Mouse (Mus musculus) kidney, embryonic 15.5 days (tissue): Measurements from ENCODE around the gene Tmem132d. TPM values are rescaled to one million over a fixed set of nuclear protein-coding genes. Genes with fewer than 3 reads are reported as not detected.
"Not testable (repeated sequence)": the region's sequence is repeated elsewhere in the genome, so short reads cannot be mapped to it uniquely, and the experiment has no call there.

Source experiments
- ATAC-seq: fragments of 200-750 bp; cut with Nextera tagmentation; replicated peaks from 2 replicates; pipeline ENCODE4 v1.8.0; 2017; ENCODE audit warnings: moderate TSS enrichment; ENCODE audit not compliant: low FRiP score
- H3K27ac ChIP-seq: fragments of 300-500 bp; sonication (generic); 2 replicates; pipeline ENCODE4 v1.5.1; 2015; ENCODE audit warnings: mild to moderate bottlenecking, inconsistent platforms
- H3K27me3 ChIP-seq: fragments of 300-500 bp; sonication (generic); 2 replicates; pipeline ENCODE4 v1.6.1; 2015; ENCODE audit warnings: inconsistent platforms
- H3K36me3 ChIP-seq: fragments of 300-500 bp; sonication (generic); 2 replicates; pipeline ENCODE4 v1.6.1; 2015; ENCODE audit warnings: inconsistent platforms
- H3K4me1 ChIP-seq: fragments of 300-500 bp; sonication (generic); 2 replicates; pipeline ENCODE4 v1.6.1; 2015; ENCODE audit warnings: inconsistent platforms
- H3K4me2 ChIP-seq: fragments of 300-500 bp; sonication (generic); 2 replicates; pipeline ENCODE4 v1.6.1; 2015; ENCODE audit warnings: moderate library complexity, mild to moderate bottlenecking, inconsistent platforms
- H3K4me3 ChIP-seq: fragments of 300-500 bp; sonication (generic); replicated peaks from 2 replicates; pipeline ENCODE4 v1.5.1; 2015; ENCODE audit warnings: mild to moderate bottlenecking, inconsistent platforms
- H3K9ac ChIP-seq: fragments of 300-500 bp; sonication (generic); 2 replicates; pipeline ENCODE4 v1.6.1; 2015; ENCODE audit warnings: mild to moderate bottlenecking, inconsistent platforms
- H3K9me3 ChIP-seq: fragments of 300-500 bp; sonication (generic); replicated peaks from 2 replicates; pipeline ENCODE4 v1.6.1; 2016; ENCODE audit warnings: inconsistent platforms
- WGBS: fragments of 180-500 bp; shearing (Covaris S2); methylation state at CpG from one replicate; pipeline ENCODE4 v1.1.7; 2015; ENCODE audit warnings: mixed read lengths; 5-methylcytosine and 5-hydroxymethylcytosine counted together
- polyA plus RNA-seq: library from polyadenylated mRNA; unstranded; fragments of >200 nt; fragmentation: Nextera tagmentation; extraction: Ambion mirVana; gene quantifications from 2 replicates; pipeline ENCODE4 v1.2.1, GENCODE M21; 2015

The Tmem132d gene
- polyA plus RNA-seq, 1 experiment from 2014 or later, result 0.30 TPM

GRCm38 (mm10) chr5:127952800-127953199 lies 480.1 kb downstream of the Tmem132d start:
- no peaks in the 10 kb centered on the region for H3K27me3 ChIP-seq
- no peaks in the 10 kb centered on the region for H3K4me1 ChIP-seq
- no peak overlapping the region for H3K27ac ChIP-seq
- no peaks in the 10 kb centered on the region for H3K9me3 ChIP-seq
- WGBS, result 31% methylated on average over 6 of the region's 6 CpGs
- H3K9ac ChIP-seq, result no peak overlapping the region
- no peak overlapping the region for H3K4me2 ChIP-seq
- peak; percentile 50; the same call in 1 of the 2 replicates for ATAC-seq
- no peak overlapping the region for H3K4me3 ChIP-seq
- H3K36me3 ChIP-seq, result no peaks in the 10 kb centered on the region

GRCm38 (mm10) chr5:127950574-127950973 lies 482.3 kb downstream of the Tmem132d start:
- Histone ChIP-seq H3K9me3 (no peaks in the 10 kb centered on the region), H3K36me3 (no peaks in the 10 kb centered on the region), H3K27me3 (no peaks in the 10 kb centered on the region), H3K4me2 (no peak overlapping the region), H3K27ac (no peak overlapping the region), H3K4me1 (no peaks in the 10 kb centered on the region), H3K9ac (no peak overlapping the region), H3K4me3 (no peak overlapping the region)
- ATAC-seq, result no peak
- WGBS, result 51% methylated on average over 4 of the region's 4 CpGs

GRCm38 (mm10) chr5:127947275-127947674 lies 485.6 kb downstream of the Tmem132d start:
- WGBS, result 30% methylated on average over 8 of the region's 8 CpGs

GRCm38 (mm10) chr5:127942171-127942570 lies 490.7 kb downstream of the Tmem132d start:
- H3K27me3 ChIP-seq, H3K9me3 ChIP-seq, ATAC-seq, H3K9ac ChIP-seq, H3K27ac ChIP-seq, H3K4me2 ChIP-seq, H3K4me1 ChIP-seq, H3K36me3 ChIP-seq, H3K4me3 ChIP-seq: not testable (repeated sequence)
- WGBS, result 90% methylated on average over 3 of the region's 3 CpGs

More at GRCm38 (mm10) chr5:127947275-127947674, 485.6 kb downstream of the Tmem132d start:
- H3K4me1 ChIP-seq, result no peaks in the 10 kb centered on the region
- no peaks in the 10 kb centered on the region for H3K9me3 ChIP-seq
- no peak for ATAC-seq
- H3K27me3 ChIP-seq, result no peaks in the 10 kb centered on the region
- no peak overlapping the region for H3K9ac ChIP-seq
- no peak overlapping the region for H3K27ac ChIP-seq
- H3K36me3 ChIP-seq, result no peaks in the 10 kb centered on the region
- H3K4me3 ChIP-seq, result no peak overlapping the region
- H3K4me2 ChIP-seq, result no peak overlapping the region

- no peak overlapping the region for H3K4me3 ChIP-seq
- no peak overlapping the region for H3K27ac ChIP-seq
- no peaks in the 10 kb centered on the region for H3K4me1 ChIP-seq
- no peak overlapping the region for H3K9ac ChIP-seq
- no peaks in the 10 kb centered on the region for H3K27me3 ChIP-seq
- no peaks in the 10 kb centered on the region for H3K36me3 ChIP-seq
- no peak overlapping the region for H3K4me2 ChIP-seq
- WGBS, result 70% methylated on average over 3 of the region's 3 CpGs
- H3K9me3 ChIP-seq, result no peaks in the 10 kb centered on the region; the same call in 1 of the 2 replicates
- no peak for ATAC-seq
Measured at GRCm38 (mm10) chr5:127937914-127938313, 495.0 kb downstream of the Tmem132d start.

GRCm38 (mm10) chr5:127929687-127930086 lies 503.2 kb downstream of the Tmem132d start:
- no peaks in the 10 kb centered on the region; the same call in none of the 2 replicates for H3K9me3 ChIP-seq
- 74% methylated on average over 14 of the region's 14 CpGs for WGBS

GRCm38 (mm10) chr5:127926686-127927085 lies 506.2 kb downstream of the Tmem132d start:
- no peak for ATAC-seq
- Histone ChIP-seq H3K36me3 (no peaks in the 10 kb centered on the region), H3K4me1 (no peaks in the 10 kb centered on the region), H3K27ac (no peak overlapping the region), H3K27me3 (no peaks in the 10 kb centered on the region), H3K9me3 (no peaks in the 10 kb centered on the region; the same call in 1 of the 2 replicates), H3K4me3 (no peak overlapping the region), H3K4me2 (no peak overlapping the region), H3K9ac (no peak overlapping the region)
- 81% methylated on average over 2 of the region's 2 CpGs for WGBS

More at GRCm38 (mm10) chr5:127929687-127930086, 503.2 kb downstream of the Tmem132d start:
- no peak overlapping the region for H3K4me3 ChIP-seq
- H3K27ac ChIP-seq, result no peak overlapping the region
- H3K27me3 ChIP-seq, result no peaks in the 10 kb centered on the region
- H3K9ac ChIP-seq, result no peak overlapping the region
- H3K36me3 ChIP-seq, result no peaks in the 10 kb centered on the region
- ATAC-seq, result no peak
- H3K4me1 ChIP-seq, result no peaks in the 10 kb centered on the region
- H3K4me2 ChIP-seq, result no peak overlapping the region

GRCm38 (mm10) chr5:127924106-127924505 lies 508.8 kb downstream of the Tmem132d start:
- no peaks in the 10 kb centered on the region for H3K9me3 ChIP-seq
- no peak for ATAC-seq
- no peak overlapping the region for H3K4me2 ChIP-seq
- H3K36me3 ChIP-seq, result no peaks in the 10 kb centered on the region
- H3K9ac ChIP-seq, result no peak overlapping the region
- no peak overlapping the region for H3K4me3 ChIP-seq
- no peaks in the 10 kb centered on the region for H3K4me1 ChIP-seq
- H3K27me3 ChIP-seq, result no peaks in the 10 kb centered on the region
- H3K27ac ChIP-seq, result no peak overlapping the region
- 48% methylated on average over 3 of the region's 3 CpGs for WGBS

GRCm38 (mm10) chr5:127919171-127919570 lies 513.7 kb downstream of the Tmem132d start:
- Histone ChIP-seq H3K4me2 (no peak overlapping the region), H3K27ac (no peak overlapping the region), H3K27me3 (no peaks in the 10 kb centered on the region), H3K9ac (no peak overlapping the region), H3K9me3 (no peaks in the 10 kb centered on the region), H3K4me3 (no peak overlapping the region), H3K4me1 (no peaks in the 10 kb centered on the region), H3K36me3 (no peaks in the 10 kb centered on the region)
- ATAC-seq, result no peak
- 77% methylated on average over 1 of the region's 1 CpGs for WGBS

- Histone ChIP-seq H3K4me3 (no peak overlapping the region), H3K36me3 (no peaks in the 10 kb centered on the region), H3K9me3 (no peaks in the 10 kb centered on the region), H3K27me3 (no peaks in the 10 kb centered on the region), H3K4me1 (no peaks in the 10 kb centered on the region), H3K4me2 (no peak overlapping the region), H3K9ac (no peak overlapping the region), H3K27ac (no peak overlapping the region)
- ATAC-seq, result no peak
- 87% methylated on average over 3 of the region's 3 CpGs for WGBS
Measured at GRCm38 (mm10) chr5:127918376-127918775, 514.5 kb downstream of the Tmem132d start.

GRCm38 (mm10) chr5:127914157-127914556 lies 518.7 kb downstream of the Tmem132d start:
- WGBS, result 79% methylated on average over 11 of the region's 11 CpGs
- no peak overlapping the region for H3K4me3 ChIP-seq

GRCm38 (mm10) chr5:127911603-127912002 lies 521.3 kb downstream of the Tmem132d start:
- WGBS, result 11% methylated on average over 3 of the region's 3 CpGs
- peak; percentile 64; the same call in 1 of the 2 replicates for ATAC-seq
- no peaks in the 10 kb centered on the region for H3K27me3 ChIP-seq
- no peaks in the 10 kb centered on the region for H3K9me3 ChIP-seq
- H3K9ac ChIP-seq, result no peak overlapping the region
- H3K36me3 ChIP-seq, result no peaks in the 10 kb centered on the region
- H3K4me1 ChIP-seq, result peaks cover 9% of the 10 kb centered on the region
- H3K4me3 ChIP-seq, result no peak overlapping the region
- no peak overlapping the region for H3K4me2 ChIP-seq
- peak overlapping the region; percentile 37; the same call in 1 of the 2 replicates for H3K27ac ChIP-seq

More at GRCm38 (mm10) chr5:127914157-127914556, 518.7 kb downstream of the Tmem132d start:
- Histone ChIP-seq H3K4me1 (peaks cover 9% of the 10 kb centered on the region), H3K27me3 (no peaks in the 10 kb centered on the region), H3K9ac (no peak overlapping the region), H3K9me3 (no peaks in the 10 kb centered on the region), H3K4me2 (no peak overlapping the region), H3K36me3 (no peaks in the 10 kb centered on the region), H3K27ac (no peak overlapping the region)
- no peak for ATAC-seq

GRCm38 (mm10) chr5:127910356-127910755 lies 522.5 kb downstream of the Tmem132d start:
- H3K4me3 ChIP-seq, result no peak overlapping the region
- H3K27ac ChIP-seq, result 0 out of 2 replicates have a peak overlapping the region, but pooled peaks have one; percentile 10
- 18% methylated on average over 2 of the region's 2 CpGs for WGBS
- no peaks in the 10 kb centered on the region for H3K9me3 ChIP-seq
- H3K27me3 ChIP-seq, result no peaks in the 10 kb centered on the region
- no peak for ATAC-seq
- no peaks in the 10 kb centered on the region for H3K36me3 ChIP-seq
- no peak overlapping the region for H3K9ac ChIP-seq
- H3K4me1 ChIP-seq, result peaks cover 9% of the 10 kb centered on the region
- H3K4me2 ChIP-seq, result no peak overlapping the region
